Mouse (Mus musculus) ES-Bruce4 (cell line): ENCODE data around the gene Dctpp1. TPM values are rescaled to one million over a fixed set of nuclear protein-coding genes. Genes with fewer than 3 reads are reported as not detected.

Experiments used
- H3K27ac ChIP-seq: 2 replicates; pipeline ENCODE4 v1.5.1; 2012; ENCODE audit warnings: low read length, inconsistent platforms; ENCODE audit not compliant: insufficient read depth
- H3K27me3 ChIP-seq: 2 replicates; pipeline ENCODE4 v1.6.1; 2012; ENCODE audit warnings: mild to moderate bottlenecking, low read length, inconsistent platforms; ENCODE audit not compliant: control insufficient read depth, poor library complexity, insufficient read depth, severe bottlenecking
- H3K36me3 ChIP-seq: 2 replicates; pipeline ENCODE4 v1.6.1; 2012; ENCODE audit warnings: inconsistent platforms, mild to moderate bottlenecking, low read length, moderate library complexity; ENCODE audit not compliant: control insufficient read depth, poor library complexity, insufficient read depth, severe bottlenecking
- H3K4me1 ChIP-seq: one replicate; pipeline ENCODE4 v1.8.1; 2011; ENCODE audit warnings: low read length; ENCODE audit not compliant: control insufficient read depth, insufficient read depth
- H3K4me3 ChIP-seq: 2 replicates; pipeline ENCODE4 v1.5.1; 2011; ENCODE audit warnings: low read depth, mild to moderate bottlenecking, low read length
- H3K9ac ChIP-seq: 2 replicates; pipeline ENCODE4 v1.6.1; 2012; ENCODE audit warnings: low read depth, mild to moderate bottlenecking, inconsistent platforms; ENCODE audit not compliant: poor library complexity, severe bottlenecking
- H3K9me3 ChIP-seq: replicated peaks from 2 replicates; pipeline ENCODE4 v1.6.1; 2012; ENCODE audit warnings: mild to moderate bottlenecking, low read length, inconsistent platforms; ENCODE audit not compliant: control insufficient read depth, poor library complexity, insufficient read depth, severe bottlenecking
- CTCF ChIP-seq: IDR thresholded peaks from one replicate; pipeline ENCODE4 v1.8.1; 2011; ENCODE audit warnings: low read depth, low read length
- EP300 ChIP-seq: IDR thresholded peaks from 2 replicates; pipeline ENCODE4 v1.6.1; 2011; ENCODE audit warnings: low read depth, low read length; ENCODE audit not compliant: insufficient read depth
- POLR2A ChIP-seq: IDR thresholded peaks from one replicate; pipeline ENCODE4 v1.8.1; 2011; ENCODE audit warnings: low read length; ENCODE audit not compliant: insufficient read depth
- polyA plus RNA-seq: library from polyadenylated mRNA; stranded (reverse); fragments of >200 nt; gene quantifications from 2 replicates; pipeline ENCODE4 v1.2.4, GENCODE M21; 2011; ENCODE audit warnings: low read depth; ENCODE audit not compliant: missing spikeins, insufficient read depth, insufficient read length

The Dctpp1 gene
- polyA plus RNA-seq, 1 experiment = 135 TPM

DNA sequence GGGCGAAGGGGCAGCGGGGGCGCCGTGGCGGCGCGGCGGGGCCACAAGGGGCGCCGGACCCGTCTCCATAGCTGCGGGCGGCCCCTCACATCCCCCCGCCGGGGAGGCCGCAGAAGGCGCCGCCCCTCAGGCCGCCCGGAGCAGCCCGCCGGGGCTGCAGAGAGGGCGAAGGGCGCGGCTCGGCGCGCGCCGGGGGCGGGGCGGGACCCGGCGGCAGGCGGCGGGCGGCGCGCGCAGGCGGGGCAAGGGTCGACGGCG lies 52.3 kb downstream of the Dctpp1 start, which contains the start of gene Tbc1d10b:
Gene Tbc1d10b (minus strand): TSS at position 174 of the 258 bp plus-strand sequence.
- Histone ChIP-seq H3K27ac (peak within 1 kb of the TSS; percentile 75), H3K4me1 (peaks cover 1% of the 10 kb centered on the region), H3K36me3 (peaks cover 12% of the 10 kb centered on the region), H3K9me3 (no peaks in the 10 kb centered on the region), H3K27me3 (no peaks in the 10 kb centered on the region), H3K9ac (peak within 1 kb of the TSS; percentile 95), H3K4me3 (peak within 1 kb of the TSS; percentile 93)
- TF ChIP-seq CTCF = no peak
- no peak for TF ChIP-seq EP300
- TF ChIP-seq POLR2A = no peak

DNA sequence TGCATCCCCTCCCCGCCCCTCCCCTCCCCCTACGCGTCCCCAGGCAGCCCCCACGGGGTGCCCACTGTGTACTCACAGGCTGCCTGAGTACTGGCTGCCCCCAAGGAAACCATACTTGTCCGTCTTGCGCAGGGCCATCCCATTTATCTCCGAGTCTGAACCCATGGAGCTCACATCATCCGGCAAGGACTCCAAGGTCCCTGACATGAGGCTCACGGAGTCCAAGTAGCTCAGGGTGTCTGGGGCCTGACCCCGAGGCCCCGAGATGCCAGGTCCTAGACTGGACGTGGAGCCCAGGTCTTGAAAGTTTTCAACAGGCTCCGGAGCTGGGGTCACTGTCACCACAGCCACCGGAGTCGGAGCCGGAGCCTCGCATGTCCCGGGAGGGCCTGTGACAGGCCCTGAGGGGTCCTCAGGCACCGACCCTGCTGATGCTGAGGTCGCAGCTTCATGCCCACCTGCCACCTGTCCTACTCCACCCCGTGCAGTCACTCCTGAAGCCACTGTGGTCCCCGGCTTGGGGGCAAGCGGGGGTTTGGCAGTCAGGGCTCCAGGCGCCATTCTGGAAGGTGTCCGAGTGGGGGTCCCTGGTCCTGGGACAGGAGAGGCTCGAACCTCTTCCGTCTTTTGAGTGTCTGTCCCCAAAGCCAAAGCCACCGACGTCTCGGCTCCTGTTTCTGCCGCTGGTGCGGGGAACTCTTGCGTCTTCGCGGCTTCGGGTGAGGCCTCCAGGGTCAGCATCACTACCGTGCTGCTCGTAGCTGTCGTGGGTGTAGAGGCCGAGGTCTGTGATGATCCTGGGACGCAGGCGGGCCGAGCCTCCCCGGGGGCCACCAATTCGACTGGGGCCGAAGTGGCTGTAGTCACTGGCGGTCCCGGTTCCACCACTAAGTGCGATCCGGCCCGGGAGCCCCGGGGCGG lies 52.9 kb downstream of the Dctpp1 start:
- H3K9ac ChIP-seq = peak overlapping the region; percentile 95
- peaks cover 18% of the 10 kb centered on the region for H3K36me3 ChIP-seq
- peak overlapping the region; percentile 93 for H3K4me3 ChIP-seq
- peaks cover 1% of the 10 kb centered on the region for H3K4me1 ChIP-seq
- peak overlapping the region; percentile 75 for H3K27ac ChIP-seq
- H3K9me3 ChIP-seq = no peaks in the 10 kb centered on the region
- no peaks in the 10 kb centered on the region for H3K27me3 ChIP-seq
- no peak for TF ChIP-seq POLR2A
- no peak for TF ChIP-seq CTCF
- no peak for TF ChIP-seq EP300

Other genes with a start within 250 kb of the Dctpp1 start
- 17.9 and 18.8 TPM in 2 replicates for gene Mvp, start 246.1 kb downstream of the Dctpp1 start, polyA plus RNA-seq
- gene Pagr1b, start 244.2 kb downstream of the Dctpp1 start, polyA plus RNA-seq = 22.1 and 26.6 TPM in 2 replicates
- 12.7 and 27.9 TPM in 2 replicates for gene Pagr1a, start 243.4 kb downstream of the Dctpp1 start, polyA plus RNA-seq
- 2.2 and 23.9 TPM in 2 replicates for gene Gm42742, start 239.6 kb downstream of the Dctpp1 start, polyA plus RNA-seq
- gene Prrt2, start 239.5 kb downstream of the Dctpp1 start, polyA plus RNA-seq = 3.5 and 6.7 TPM in 2 replicates
- 117 and 123 TPM in 2 replicates for gene Maz, start 233.7 kb downstream of the Dctpp1 start, polyA plus RNA-seq
- gene Kif22, start 218.2 kb downstream of the Dctpp1 start, polyA plus RNA-seq = 106 and 109 TPM in 2 replicates
- gene Zg16, start 173.4 kb downstream of the Dctpp1 start, polyA plus RNA-seq = not detected in 2 replicates
- 1.6 TPM in 2 replicates for gene AI467606, start 169.3 kb downstream of the Dctpp1 start, polyA plus RNA-seq
- gene Qprt, start 138.5 kb downstream of the Dctpp1 start, polyA plus RNA-seq = 8.6 and 9.3 TPM in 2 replicates
- 1.5 and 2.2 TPM in 2 replicates for gene Spn, start 122.9 kb downstream of the Dctpp1 start, polyA plus RNA-seq
- gene Cd2bp2, start 64.7 kb downstream of the Dctpp1 start, polyA plus RNA-seq = 98.6 and 120 TPM in 2 replicates
- gene Tbc1d10b, start 52.2 kb downstream of the Dctpp1 start, polyA plus RNA-seq = 42.8 and 55.5 TPM in 2 replicates
- gene Mylpf, start 51.8 kb downstream of the Dctpp1 start, polyA plus RNA-seq = 278 and 351 TPM in 2 replicates
- 52.1 and 57.0 TPM in 2 replicates for gene Zfp553, start 27.6 kb downstream of the Dctpp1 start, polyA plus RNA-seq
- gene Sept1, start 27.6 kb downstream of the Dctpp1 start, polyA plus RNA-seq = 210 and 229 TPM in 2 replicates
- gene Zfp771, start 16.4 kb downstream of the Dctpp1 start, polyA plus RNA-seq = 8.2 and 8.7 TPM in 2 replicates
- 77.5 and 80.3 TPM in 2 replicates for gene Sephs2, start 13.3 kb upstream of the Dctpp1 start, polyA plus RNA-seq
- 0.55 and 0.81 TPM in 2 replicates for gene Itgal, start 35.6 kb upstream of the Dctpp1 start, polyA plus RNA-seq
- 7.0 and 7.8 TPM in 2 replicates for gene Zfp768, start 84.9 kb upstream of the Dctpp1 start, polyA plus RNA-seq
- gene Zfp747, start 115.3 kb upstream of the Dctpp1 start, polyA plus RNA-seq = 4.2 and 7.5 TPM in 2 replicates
- gene 9130019O22Rik, start 126.5 kb upstream of the Dctpp1 start, polyA plus RNA-seq = 1.7 and 2.1 TPM in 2 replicates
- 2.0 and 6.1 TPM in 2 replicates for gene E430018J23Rik, start 132.9 kb upstream of the Dctpp1 start, polyA plus RNA-seq
- 1.4 and 1.9 TPM in 2 replicates for gene Zfp764, start 146.1 kb upstream of the Dctpp1 start, polyA plus RNA-seq
- 20.3 and 24.9 TPM in 2 replicates for gene Zfp688, start 161.4 kb upstream of the Dctpp1 start, polyA plus RNA-seq
- gene Zfp689, start 188.4 kb upstream of the Dctpp1 start, polyA plus RNA-seq = 2.7 and 2.8 TPM in 2 replicates
- gene Prr14, start 198.9 kb upstream of the Dctpp1 start, polyA plus RNA-seq = 45.3 and 48.0 TPM in 2 replicates
- 21.8 and 25.3 TPM in 2 replicates for gene Fbrs, start 218.5 kb upstream of the Dctpp1 start, polyA plus RNA-seq